Mouse (Mus musculus) CH12.LX (cell line): ENCODE results near the gene Bud23.

ENCODE experiments used
- CHD2 ChIP-seq: IDR thresholded peaks from 2 replicates; pipeline ENCODE4 v1.6.1; 2011; ENCODE audit warnings: low read length, improper control_type of control experiment
- CTCF ChIP-seq, 2 experiments: IDR thresholded peaks in 1 of 2; conservative IDR thresholded peaks in 1 of 2; 2 replicates each; pipeline ENCODE4 v1.5.1; 2011 to 2012; ENCODE audit warnings: low read depth in 2 of 2, low read length in 2 of 2, improper control_type of control experiment in 1 of 2, inconsistent platforms in 1 of 2, mild to moderate bottlenecking in 1 of 2, moderate library complexity in 1 of 2
- EP300 ChIP-seq: IDR thresholded peaks from 2 replicates; pipeline ENCODE4 v1.6.1; 2011; ENCODE audit warnings: low read length, improper control_type of control experiment
- HCFC1 ChIP-seq: IDR thresholded peaks from 2 replicates; pipeline ENCODE4 v1.6.1; 2012; ENCODE audit warnings: low read depth, mild to moderate bottlenecking, inconsistent platforms, low read length, improper control_type of control experiment
- JUND ChIP-seq: conservative IDR thresholded peaks from 2 replicates; pipeline ENCODE4 v1.6.1; 2011; ENCODE audit warnings: low read depth, low read length, improper control_type of control experiment
- MEF2A ChIP-seq: IDR thresholded peaks from 2 replicates; pipeline ENCODE4 v1.6.1; 2014; ENCODE audit warnings: low read depth, mild to moderate bottlenecking, inconsistent platforms, low read length, improper control_type of control experiment, borderline replicate concordance
- MYC ChIP-seq: IDR thresholded peaks from 2 replicates; pipeline ENCODE4 v1.6.1; 2011; ENCODE audit warnings: low read depth, mild to moderate bottlenecking, improper control_type of control experiment, low read length
- NELFE ChIP-seq: IDR thresholded peaks from 2 replicates; pipeline ENCODE4 v1.6.1; 2011; ENCODE audit warnings: low read depth, low read length, improper control_type of control experiment
- PAX5 ChIP-seq: IDR thresholded peaks from 2 replicates; pipeline ENCODE4 v1.6.1; 2012; ENCODE audit warnings: low read length, inconsistent platforms, mixed read lengths
- POLR2A ChIP-seq: IDR thresholded peaks from 2 replicates; pipeline ENCODE4 v1.6.1; 2011; ENCODE audit warnings: low read depth, mild to moderate bottlenecking, improper control_type of control experiment, low read length
- SIN3A ChIP-seq: IDR thresholded peaks from 2 replicates; pipeline ENCODE4 v1.6.1; 2012; ENCODE audit warnings: low read length, improper control_type of control experiment, inconsistent platforms

DNA sequence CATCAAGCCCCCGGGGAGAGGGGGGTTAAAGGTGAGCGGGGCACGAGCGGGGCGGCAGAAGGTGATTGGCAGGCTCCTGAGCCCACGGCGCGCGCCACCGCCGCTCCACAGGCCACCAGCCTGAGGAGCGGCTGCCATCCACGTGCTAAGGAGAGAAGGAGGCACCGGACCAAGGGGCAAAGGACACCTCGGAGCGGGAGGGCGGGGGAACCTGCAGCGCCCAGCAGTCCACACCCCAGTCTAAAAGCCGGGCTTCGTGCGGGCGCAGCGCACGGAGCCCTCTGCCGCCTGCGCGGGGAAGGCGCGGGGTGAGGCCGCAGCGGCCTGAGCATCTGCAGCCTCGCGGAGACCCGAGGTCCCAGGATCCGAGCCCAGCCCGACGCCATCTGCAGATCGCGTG, 24.9 kb upstream of the Bud23 start, which contains the start of gene Mlxipl:
- TF ChIP-seq CHD2 (no peak), CTCF (conservative IDR thresholded peaks at IDR 0.05 in 1 of 2, IDR thresholded peaks at IDR 0.05 in 1 of 2; ENCODE audit: low read depth in 2 of 2, low read length in 2 of 2) (no peak), MYC (no peak), MEF2A (no peak), EP300 (no peak), HCFC1 (no peak), POLR2A (no peak), SIN3A (no peak), PAX5 (no peak), JUND (no peak), NELFE (no peak)
